Mouse (Mus musculus): ENCODE measurements around the gene Olfr403. TPM values are rescaled to one million over a fixed set of nuclear protein-coding genes. Genes with fewer than 3 reads are reported as not detected.

Gene Olfr403
- polyA plus RNA-seq (2021; fragmentation: Nextera tagmentation), result not detected in 2 replicates
- long read RNA-seq, experiment 1, result 0 reads
- long read RNA-seq, experiment 2, result 0 reads

DNA sequence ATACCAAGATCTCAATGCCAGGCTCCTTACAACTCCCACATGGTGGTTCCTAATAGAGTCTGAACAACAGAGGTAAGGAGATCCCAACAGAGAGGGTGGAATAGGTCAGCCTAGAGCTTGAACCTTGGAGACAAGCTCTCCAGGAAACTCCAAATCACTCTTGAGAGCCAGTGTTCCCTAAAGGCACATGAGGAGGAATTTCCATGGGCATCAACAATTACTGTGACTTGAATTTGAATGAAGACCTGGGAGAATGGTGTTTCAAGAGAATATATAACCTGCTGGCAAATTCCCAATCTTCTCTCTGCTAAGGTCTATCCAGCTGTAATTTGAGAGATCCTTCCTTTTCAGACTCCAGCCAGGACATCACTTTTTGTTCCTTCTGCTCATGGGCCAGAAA is at the start of gene Olfr403:
Gene Olfr403 (plus strand): TSS at position 301 of the 400 bp plus-strand sequence.

DNA sequence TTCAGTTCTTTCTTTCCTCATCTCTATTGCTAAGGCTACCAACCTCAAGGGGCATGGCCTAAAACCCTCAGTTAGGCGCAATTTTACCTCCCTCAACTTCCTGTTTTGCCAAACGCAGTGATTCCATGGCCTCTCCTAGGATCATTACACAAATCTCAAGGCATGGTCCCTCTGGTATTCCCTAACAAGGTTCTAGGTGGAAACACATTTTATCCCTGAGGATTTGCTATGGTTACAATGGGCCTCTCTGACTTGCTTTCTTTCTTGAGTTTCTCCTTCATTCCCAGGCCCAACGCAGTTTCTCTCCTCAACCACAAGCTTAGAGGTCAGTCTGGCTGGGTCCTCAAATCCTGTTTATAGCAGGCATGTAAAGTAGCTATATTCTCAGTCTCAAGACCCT is 32.8 kb upstream of the Olfr403 start, which contains the start of gene Olfr402:
Gene Olfr402 (plus strand): TSS at position 301 of the 400 bp plus-strand sequence.

DNA sequence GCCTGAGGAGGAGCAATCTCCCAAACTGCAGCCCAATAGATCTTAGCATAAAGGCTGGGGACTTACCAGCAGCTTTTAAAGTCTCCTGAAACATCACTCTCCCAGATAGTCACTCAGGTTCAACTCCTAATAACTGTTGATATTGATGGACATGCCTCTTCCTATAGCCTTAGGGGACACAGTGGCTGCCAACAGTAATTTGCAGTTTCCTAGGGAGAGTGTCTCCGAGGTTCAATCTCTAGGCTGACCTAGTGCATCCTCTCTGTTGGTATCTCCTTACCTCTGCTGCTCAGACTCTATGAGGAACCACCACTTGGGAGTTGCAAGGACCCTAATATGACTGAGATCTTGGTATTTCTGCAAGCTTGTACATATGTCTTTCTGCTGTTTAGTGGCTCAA is 25.2 kb downstream of the Olfr403 start, which contains the start of gene Olfr43:
Gene Olfr43 (minus strand): TSS at position 101 of the 400 bp plus-strand sequence.

Other genes starting within 250 kb of the Olfr403 start
- gene Olfr23, start 249.6 kb upstream of the Olfr403 start, polyA plus RNA-seq (2021; fragmentation: Nextera tagmentation), result not detected in 2 replicates
- not detected in 2 replicates for gene Olfr397, start 225.4 kb upstream of the Olfr403 start, polyA plus RNA-seq (2021; fragmentation: Nextera tagmentation)
- not detected in 2 replicates for gene Olfr398, start 195.8 kb upstream of the Olfr403 start, polyA plus RNA-seq (2021; fragmentation: Nextera tagmentation)
- not detected in 2 replicates for gene Olfr139, start 129.7 kb upstream of the Olfr403 start, polyA plus RNA-seq (2021; fragmentation: Nextera tagmentation)
- not detected in 2 replicates for gene Olfr399, start 129.6 kb upstream of the Olfr403 start, polyA plus RNA-seq (2021; fragmentation: Nextera tagmentation)
- not detected in 2 replicates for gene Zfp616, start 116.3 kb upstream of the Olfr403 start, polyA plus RNA-seq (2021; fragmentation: Nextera tagmentation)
- not detected in 2 replicates for gene Olfr401, start 72.5 kb upstream of the Olfr403 start, polyA plus RNA-seq (2021; fragmentation: Nextera tagmentation)
- not detected in 2 replicates for gene Olfr402, start 32.7 kb upstream of the Olfr403 start, polyA plus RNA-seq (2021; fragmentation: Nextera tagmentation)
- gene Olfr43, start 25.1 kb downstream of the Olfr403 start, polyA plus RNA-seq (2021; fragmentation: Nextera tagmentation), result not detected in 2 replicates
- not detected in 2 replicates for gene Olfr406, start 73.6 kb downstream of the Olfr403 start, polyA plus RNA-seq (2021; fragmentation: Nextera tagmentation)
- not detected in 2 replicates for gene Olfr59, start 97.5 kb downstream of the Olfr403 start, polyA plus RNA-seq (2021; fragmentation: Nextera tagmentation)
- not detected in 2 replicates for gene Olfr410, start 151.8 kb downstream of the Olfr403 start, polyA plus RNA-seq (2021; fragmentation: Nextera tagmentation)
- gene Olfr411, start 166.4 kb downstream of the Olfr403 start, polyA plus RNA-seq (2021; fragmentation: Nextera tagmentation), result not detected in 2 replicates
- gene Olfr412, start 175.8 kb downstream of the Olfr403 start, polyA plus RNA-seq (2021; fragmentation: Nextera tagmentation), result not detected in 2 replicates

All from left cerebral cortex, adult 6 months (tissue).